Mouse (Mus musculus): Measurements from ENCODE around the gene Trmt112.

DNA sequence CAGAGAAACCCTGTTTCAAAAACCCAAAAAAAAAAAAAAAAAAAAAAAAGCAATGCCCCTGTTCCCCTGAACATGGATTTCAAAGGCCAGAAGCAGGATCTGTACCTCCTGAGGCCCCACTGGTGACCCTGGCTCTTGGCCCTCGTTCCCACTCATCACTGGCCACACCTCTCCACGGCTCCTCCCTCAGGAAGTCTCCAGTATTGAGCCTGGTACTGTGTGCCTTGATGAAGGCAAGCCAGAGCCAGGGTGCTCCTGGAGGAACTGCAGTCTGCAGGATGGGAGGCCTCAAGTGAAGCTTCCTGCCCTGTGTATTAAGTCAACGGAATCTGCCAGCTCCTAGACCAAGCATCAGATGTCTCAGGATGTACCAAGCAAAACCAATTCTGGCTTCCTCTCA, 3.3 kb upstream of the Trmt112 start:
- TF ChIP-seq CTCF (conservative IDR thresholded peaks at IDR 0.05; ENCODE audit: insufficient read depth, insufficient read length, low read depth, low read length) (no peak), POLR2A (IDR thresholded peaks at IDR 0.05; ENCODE audit: low read depth, low read length) (peak; percentile 73)

All from kidney, adult 2 months (tissue).